8 mouse cellular contexts compared by ENCODE assay signal in the genomic region with DNA sequence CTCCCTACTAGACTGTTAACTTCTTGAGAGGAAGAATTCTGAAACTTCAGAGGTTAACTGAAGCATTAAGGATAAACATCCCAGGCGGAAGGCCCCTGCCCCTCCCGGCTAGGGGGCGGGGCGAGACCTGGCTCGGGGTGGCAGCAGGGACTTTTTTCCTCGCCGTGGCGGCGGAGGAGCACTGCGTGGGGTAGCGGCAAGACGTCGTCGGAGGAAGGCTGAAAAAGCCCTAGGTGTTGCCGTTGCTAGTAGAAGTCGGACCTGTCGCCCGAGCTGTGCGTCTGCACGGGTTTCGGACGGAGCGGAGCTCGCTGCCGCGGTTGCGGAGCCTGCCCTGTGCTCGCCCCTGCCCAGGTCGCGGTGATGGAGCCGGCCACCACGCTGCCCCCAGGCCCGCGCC. TPM values are rescaled to one million over a fixed set of nuclear protein-coding genes. Genes with fewer than 3 reads are reported as not detected.
DNase-seq lines count a peak whose midpoint lies in the region; ATAC-seq and TF ChIP-seq lines count a peak whose summit lies in the region.

A gene (plus strand): TSS at position 196 of the 400 bp plus-strand sequence.

- ATAC-seq in lung, postnatal 0 days = peak; percentile 26

- peak within 1 kb of the TSS; percentile 100 for H3K4me3 ChIP-seq in hindbrain, embryonic 10.5 days
- peak within 1 kb of the TSS; percentile 97 for H3K4me3 ChIP-seq in lung, postnatal 0 days (ENCODE audit: low read depth, low read length)

- H3K9me3 ChIP-seq in hindbrain, embryonic 10.5 days = no peaks in the 10 kb centered on the region
- H3K9me3 ChIP-seq in lung, postnatal 0 days (ENCODE audit: low read length) = no peaks in the 10 kb centered on the region

- TF ChIP-seq EP300 in lung, postnatal 0 days (IDR thresholded peaks at IDR 0.05) = peak; percentile 64; the same call in 1 of the 2 replicates

- peak within 1 kb of the TSS; percentile 84 for H3K4me2 ChIP-seq in lung, postnatal 0 days (replicated peaks; ENCODE audit: low read depth, low read length)

- H3K27ac ChIP-seq in hindbrain, embryonic 10.5 days = peak within 1 kb of the TSS; percentile 100
- peak within 1 kb of the TSS; percentile 95 for H3K27ac ChIP-seq in lung, postnatal 0 days (ENCODE audit: low read length)

- DNase-seq in MEL-GATA-1-ER (ENCODE audit: extremely low read depth, low read depth) = peak; percentile 60
- peak; percentile 89 for DNase-seq in cerebellum, adult 9-11 months
- DNase-seq in frontal cortex, adult 2 months (ENCODE audit: extremely low spot score in 1 of 2, low spot score in 1 of 2) = peak; percentile 64 to 91
- DNase-seq in hindbrain, embryonic 10.5 days (ENCODE audit: low spot score) = peak; percentile 90
- DNase-seq in layer of hippocampus, adult 9-11 months = peak; percentile 76
- DNase-seq in lung, postnatal 0 days (ENCODE audit: low spot score) = peak; percentile 89
- peak; percentile 86 for DNase-seq in ovary, postnatal 14 days (ENCODE audit: low spot score)
- peak; percentile 96 for DNase-seq in thymus, postnatal 14 days

- H3K4me1 ChIP-seq in hindbrain, embryonic 10.5 days (replicated peaks) = peaks cover 55% of the 10 kb centered on the region
- peaks cover 17% of the 10 kb centered on the region; the same call in 1 of the 2 replicates for H3K4me1 ChIP-seq in lung, postnatal 0 days (ENCODE audit: insufficient read depth, low read depth, low read length)

- under 1% methylated on average over 34 of the region's 34 CpGs for WGBS in hindbrain, embryonic 10.5 days
- under 1% methylated on average over 34 of the region's 34 CpGs for WGBS in lung, postnatal 0 days

- 0 out of 2 replicates have a peak, but pooled peaks cover 3% of the 10 kb centered on the region for H3K36me3 ChIP-seq in hindbrain, embryonic 10.5 days
- H3K36me3 ChIP-seq in lung, postnatal 0 days (ENCODE audit: insufficient read depth, low read length) = no peaks in the 10 kb centered on the region

- peak within 1 kb of the TSS; percentile 95 for H3K9ac ChIP-seq in lung, postnatal 0 days (replicated peaks; ENCODE audit: low read depth)

- TF ChIP-seq CTCF in lung, postnatal 0 days (IDR thresholded peaks at IDR 0.05) = no peak

- H3K27me3 ChIP-seq in hindbrain, embryonic 10.5 days (ENCODE audit: insufficient read depth, poor library complexity, severe bottlenecking) = peaks cover 7% of the 10 kb centered on the region
- H3K27me3 ChIP-seq in lung, postnatal 0 days (replicated peaks; ENCODE audit: insufficient read depth, low read length) = no peaks in the 10 kb centered on the region

RNA-seq across cellular contexts. Expression of the gene that starts here (rescaled TPM):
- polyA plus RNA-seq in frontal cortex, adult 2 months (2012; rRNA removed) = 29.9 and 31.5 TPM in 2 replicates
- polyA plus RNA-seq in hindbrain, embryonic 10.5 days (2016; fragmentation: Nextera tagmentation; extraction: Ambion mirVana) = 69.9 and 71.6 TPM in 2 replicates
- polyA plus RNA-seq in lung, postnatal 0 days (2015; fragmentation: Nextera tagmentation; extraction: Ambion mirVana) = 33.3 and 37.5 TPM in 2 replicates

Comparison
In these comparisons a context has a peak if more than half of its experiments do, and no peak if none do; other contexts are left out.
1. Peak in every context shown above with its lines: DNase-seq, ATAC-seq, H3K4me3 ChIP-seq and H3K27ac ChIP-seq.